Mouse (Mus musculus) G1E-ER4 (cell line): ENCODE measurements at regions not wholly inside any gene's neighbourhood (a gene's known extent, or its start where the extent isn't known, plus 50 kb on each side); places are given as distances from the start of the nearest gene placed in this dataset.

Experiments
- GATA1 ChIP-seq: IDR thresholded peaks from one replicate; pipeline ENCODE4 v1.8.0; 2012; ENCODE audit warnings: low read length, inconsistent platforms

DNA sequence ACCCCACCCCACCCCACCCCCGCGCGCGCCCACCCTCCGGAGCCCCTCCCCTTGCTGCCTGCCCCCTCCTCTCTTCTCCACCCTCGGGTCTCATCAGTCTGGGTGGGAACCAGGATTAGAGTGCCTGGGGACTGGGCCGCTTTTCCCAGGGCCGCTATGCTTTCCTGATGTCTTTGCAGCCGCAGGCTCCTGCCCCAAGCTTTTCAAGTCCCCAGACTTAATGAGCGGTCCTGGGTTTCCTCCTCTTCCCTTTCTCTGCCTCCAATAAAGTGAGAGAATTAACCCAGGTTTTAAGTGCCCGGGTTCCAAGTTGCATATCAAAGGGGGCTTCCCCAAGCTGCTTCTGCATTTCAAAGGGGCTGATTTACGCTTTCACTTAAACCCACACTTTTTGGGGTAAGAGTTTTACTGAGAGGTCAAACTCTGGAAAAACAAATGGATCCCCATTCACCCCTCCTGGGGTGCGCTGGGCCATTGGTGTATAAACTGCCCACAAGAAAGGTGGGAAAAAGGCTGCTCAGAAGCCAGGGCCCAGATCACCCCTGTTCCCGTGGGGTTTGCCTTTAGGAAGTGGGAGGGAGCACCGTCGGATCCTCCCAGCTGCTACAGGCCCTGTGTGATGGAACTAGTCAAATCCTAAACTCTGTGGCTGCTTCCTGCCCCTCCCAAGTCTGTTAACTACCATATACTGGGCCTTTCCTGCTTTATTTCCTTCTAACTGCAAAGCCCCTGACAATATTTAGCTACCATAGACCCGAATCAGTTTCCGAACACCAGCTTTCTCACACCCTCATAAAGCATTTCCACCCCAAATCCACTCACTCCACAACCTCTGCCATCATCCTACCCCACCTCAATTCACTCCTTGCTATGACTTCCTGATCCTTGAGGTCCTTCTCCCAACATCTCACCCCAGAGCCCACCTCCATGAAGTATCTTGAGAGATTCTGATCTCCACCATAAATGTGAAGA lies 89.4 kb downstream of the Zfp36l1 start:
- no peak for TF ChIP-seq GATA1

DNA sequence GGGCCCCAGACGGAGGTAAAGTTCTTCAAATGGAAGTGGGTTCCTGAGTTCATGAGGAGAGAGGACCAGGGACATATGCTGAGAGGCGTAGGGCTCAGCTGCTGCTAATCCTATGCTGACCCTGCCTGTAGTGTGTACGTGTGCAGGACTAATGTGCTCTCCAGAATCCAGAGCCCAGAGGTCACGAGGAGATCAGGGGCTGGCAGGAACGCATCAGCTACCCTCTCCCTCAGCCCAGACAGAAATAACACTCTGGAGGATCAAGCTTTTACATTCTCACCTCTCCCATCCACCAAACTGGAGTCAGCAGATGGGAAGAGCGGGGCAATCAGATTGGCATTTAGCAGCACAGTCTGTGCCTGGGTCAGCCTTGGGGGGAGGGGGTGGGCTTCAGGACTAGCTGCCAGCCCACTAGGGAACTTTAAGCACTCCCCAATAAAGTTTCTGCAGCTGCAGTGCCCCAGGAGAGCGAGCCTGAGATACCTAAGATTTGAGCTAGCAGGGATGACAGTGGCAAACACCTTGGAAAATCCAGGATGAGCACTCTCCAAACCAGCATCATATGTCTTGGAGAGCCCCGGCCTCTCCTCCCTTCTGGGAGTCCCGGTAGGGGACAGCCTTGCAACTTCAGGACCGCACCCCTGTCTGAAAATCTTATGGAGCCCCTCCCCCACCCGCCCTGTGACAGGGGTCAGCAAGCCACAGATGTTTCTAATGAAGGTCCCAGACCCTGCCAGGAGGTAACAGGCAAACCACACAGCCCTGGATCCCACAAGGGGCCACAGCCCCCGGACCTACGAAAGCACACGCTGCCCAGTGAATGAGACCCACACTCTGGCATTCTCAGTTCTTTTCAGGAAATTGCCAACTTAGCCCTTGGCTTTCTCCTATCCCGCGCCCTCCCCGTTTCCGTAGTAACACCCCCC lies 90.4 kb downstream of the Zfp36l1 start:
- TF ChIP-seq GATA1, result no peak

DNA sequence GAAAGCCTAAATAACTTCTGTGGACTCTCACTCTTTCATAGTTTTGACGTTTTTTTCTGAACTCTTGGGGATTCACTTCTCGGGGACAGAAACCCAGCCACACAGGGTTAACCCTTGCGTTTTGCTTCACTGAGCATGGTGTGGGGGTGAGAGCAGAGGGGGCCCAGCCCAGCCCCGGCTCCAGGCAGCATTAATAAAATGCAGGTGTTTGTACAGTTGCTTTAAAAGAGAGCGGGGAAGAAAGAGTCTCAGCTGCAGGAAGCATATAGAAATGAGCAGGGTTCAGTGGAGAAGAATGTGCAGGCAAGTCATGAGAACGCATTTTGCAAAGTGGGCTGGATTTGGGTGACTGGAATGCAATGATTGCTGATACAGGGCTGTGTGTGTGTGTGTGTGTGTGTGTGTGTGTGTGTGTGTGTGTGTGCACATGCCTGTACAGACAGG lies 91.8 kb downstream of the Zfp36l1 start:
- no peak for TF ChIP-seq GATA1

DNA sequence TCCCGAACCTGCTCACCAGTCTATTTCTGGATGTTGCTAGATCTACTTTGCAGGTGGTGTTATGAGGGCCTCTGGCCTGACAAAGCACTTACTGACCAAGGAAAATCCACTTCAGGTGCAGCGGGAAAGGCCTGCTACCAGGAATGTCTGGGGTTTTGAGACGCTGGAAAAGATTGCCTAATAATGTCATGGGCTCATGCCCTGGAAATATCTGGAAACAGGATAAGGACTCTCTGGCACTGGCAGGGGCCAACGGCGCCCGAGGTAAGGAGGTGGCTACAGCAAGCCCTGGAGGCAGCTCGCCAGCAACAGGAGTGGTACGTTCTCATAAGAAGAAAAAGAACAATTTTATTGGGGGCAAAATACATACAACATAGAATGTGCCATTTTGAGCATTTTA lies 94.7 kb downstream of the Zfp36l1 start:
- TF ChIP-seq GATA1, result no peak

DNA sequence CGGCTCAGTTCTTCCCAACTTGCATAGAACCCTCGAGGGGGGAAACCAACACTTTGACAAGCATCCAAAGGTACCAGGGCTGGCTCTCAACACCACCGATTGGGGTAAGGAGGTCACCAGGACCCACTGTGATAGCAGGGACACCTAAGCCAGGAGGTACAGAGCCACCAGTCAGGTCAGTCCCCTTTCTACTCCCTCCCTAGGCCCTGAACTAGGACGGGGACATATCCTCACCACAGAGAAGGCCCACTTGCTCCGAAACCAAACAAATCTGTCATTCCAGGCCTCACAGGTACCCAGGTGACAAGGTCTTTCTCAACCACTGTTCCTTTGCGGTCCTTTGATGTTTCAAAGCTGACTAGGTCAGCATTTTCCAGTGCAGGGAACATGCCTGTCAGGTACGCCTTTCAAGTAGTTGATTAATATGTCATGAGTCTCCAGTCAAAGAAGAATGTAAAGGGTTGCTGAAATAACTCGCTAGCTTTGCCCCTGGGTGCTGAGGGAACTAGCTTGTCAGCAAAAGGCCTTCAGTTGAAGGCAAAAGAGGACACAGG lies 95.4 kb downstream of the Zfp36l1 start:
- TF ChIP-seq GATA1, result no peak

DNA sequence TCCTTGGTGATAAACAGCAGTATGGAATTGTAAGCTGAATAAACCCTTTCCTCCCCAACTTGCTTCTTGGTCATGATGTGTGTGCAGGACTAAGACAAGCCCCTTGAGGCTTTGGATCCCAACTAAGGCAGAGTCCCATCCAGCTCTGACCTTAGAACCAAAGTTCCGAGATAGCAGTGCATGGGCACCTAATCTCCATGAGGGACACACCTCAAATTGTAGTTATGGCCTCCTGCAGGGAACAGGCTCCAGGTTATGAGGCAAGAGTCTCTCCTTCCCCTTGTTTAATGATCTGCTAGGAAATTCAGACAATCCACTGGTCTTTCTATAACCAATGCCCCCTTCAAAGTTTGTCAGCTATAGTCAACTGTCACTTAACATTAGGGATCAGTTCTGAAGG lies 96.9 kb downstream of the Zfp36l1 start:
- no peak for TF ChIP-seq GATA1

DNA sequence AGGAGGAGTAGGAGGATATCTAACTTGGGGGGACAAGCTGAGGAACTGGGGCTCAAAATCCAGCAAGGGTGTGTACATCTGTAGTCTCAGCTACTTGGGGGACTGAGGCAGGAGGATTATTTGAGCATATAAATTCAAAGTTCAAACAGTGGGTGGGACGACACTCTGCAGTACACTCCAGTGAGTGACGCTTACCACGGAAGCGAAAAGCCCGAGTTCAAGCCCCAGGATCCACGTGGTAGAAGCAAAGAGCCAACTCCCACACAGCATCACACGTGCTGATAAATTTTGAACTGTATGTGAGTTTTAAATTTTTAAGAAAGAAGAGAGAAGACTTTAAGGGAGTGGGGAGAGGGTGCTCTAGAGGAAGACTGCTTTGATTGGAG lies 98.2 kb downstream of the Zfp36l1 start:
- no peak for TF ChIP-seq GATA1

DNA sequence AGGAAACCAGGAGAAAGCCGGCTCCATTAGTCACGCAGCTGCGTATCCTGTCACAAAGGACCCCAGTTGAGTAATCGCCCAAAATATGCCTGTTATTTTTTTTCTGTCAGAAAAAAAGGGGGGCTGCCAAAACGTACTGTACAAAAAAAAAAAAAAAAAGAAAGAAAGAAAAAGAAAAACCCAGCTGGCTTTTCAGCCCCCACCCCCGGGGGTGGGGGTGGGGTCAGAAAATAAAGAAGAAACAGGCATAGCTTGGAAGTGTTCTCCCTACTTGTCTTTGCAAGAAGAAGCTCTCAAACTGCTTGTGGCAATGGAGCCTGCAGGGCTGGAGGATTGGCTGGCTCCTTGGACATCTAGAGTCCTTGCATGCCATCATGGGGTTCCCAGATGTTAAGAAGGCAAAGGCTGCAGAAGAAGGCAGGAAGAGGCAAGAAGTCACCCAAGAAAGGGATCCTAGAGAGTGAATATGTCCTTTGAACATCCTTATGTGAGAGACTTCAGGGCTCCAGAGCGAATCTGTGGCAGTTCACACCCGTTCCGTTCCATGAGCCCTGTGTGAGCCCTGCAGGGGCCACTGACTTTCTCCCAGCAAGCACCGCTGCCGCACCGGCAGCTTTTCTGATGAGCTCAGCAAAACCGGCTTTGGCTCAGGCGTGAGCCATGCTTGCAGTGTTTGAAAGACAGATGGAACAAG lies 98.8 kb downstream of the Zfp36l1 start:
- TF ChIP-seq GATA1, result no peak

DNA sequence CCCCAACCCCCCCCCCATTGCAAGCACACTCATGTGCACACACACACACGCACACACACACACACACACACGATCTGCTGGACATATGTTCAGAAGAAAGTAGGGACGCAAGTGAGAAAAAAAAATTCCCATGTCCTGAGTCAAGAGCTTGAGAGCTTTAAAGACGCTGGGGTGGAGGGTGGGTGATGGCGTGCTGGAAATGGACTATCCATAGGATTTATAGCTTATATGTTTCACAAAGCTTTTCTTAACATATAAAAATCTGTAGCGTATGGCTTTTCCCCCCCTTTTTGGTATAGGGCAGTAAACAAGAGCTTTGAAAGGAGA lies 99.3 kb downstream of the Zfp36l1 start:
- TF ChIP-seq GATA1, result no peak

DNA sequence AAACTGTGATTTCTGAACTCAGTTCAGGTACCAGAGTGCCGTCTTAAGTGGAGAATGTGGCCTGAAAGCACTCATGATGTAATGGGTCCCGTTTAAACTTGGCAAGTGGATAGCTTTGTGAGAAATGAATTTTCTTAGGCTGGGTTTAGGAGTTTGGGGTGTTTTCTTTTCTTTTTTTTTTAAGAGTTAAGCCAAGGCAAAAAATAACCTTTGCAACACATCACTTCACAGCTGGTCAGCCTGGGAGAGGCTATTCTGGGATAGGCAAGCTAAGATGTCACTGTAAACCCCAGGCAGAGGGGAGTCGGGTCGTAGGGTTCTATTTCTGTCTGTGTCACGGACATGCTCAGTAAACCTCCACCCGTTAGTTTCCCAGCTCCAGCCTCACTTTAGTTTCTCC lies 100.9 kb downstream of the Zfp36l1 start:
- no peak for TF ChIP-seq GATA1

DNA sequence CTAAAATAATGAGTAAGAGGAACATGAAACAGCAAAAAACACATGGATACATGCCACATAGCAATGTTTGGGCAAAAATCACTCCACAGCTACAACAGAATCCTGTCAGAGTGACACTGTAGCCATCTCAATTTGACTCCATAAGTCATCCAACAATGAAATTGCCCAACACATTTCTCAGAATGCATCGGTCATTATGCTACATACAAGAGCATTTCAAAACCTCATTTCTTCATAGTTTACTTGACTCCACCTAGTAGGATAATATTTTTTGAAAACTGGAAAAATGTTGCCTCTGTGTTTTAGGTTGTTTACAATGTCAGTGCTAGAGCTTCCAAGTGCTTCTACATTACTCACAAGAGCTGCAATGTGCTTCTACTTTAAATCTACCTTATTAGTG lies 101.9 kb downstream of the Zfp36l1 start:
- TF ChIP-seq GATA1, result no peak

DNA sequence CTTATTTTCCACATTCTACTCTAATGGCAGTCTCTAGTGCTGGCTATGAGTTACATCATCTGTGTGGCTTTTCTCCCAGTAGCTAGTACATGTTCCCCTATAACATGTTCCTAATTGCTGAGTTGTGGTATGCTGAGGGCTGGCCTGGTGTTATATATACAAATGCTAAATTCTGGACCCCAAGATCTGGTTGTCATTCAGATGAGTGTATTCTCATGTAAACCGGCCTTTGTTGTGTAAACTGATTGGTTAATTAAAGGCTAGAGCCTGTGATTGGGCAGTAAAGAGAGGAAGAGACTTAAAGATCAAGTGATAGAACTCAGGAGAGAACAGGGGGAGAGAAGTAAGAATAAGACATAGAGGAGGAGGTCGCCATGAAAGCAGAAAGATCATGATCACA lies 102.6 kb downstream of the Zfp36l1 start:
- no peak for TF ChIP-seq GATA1

DNA sequence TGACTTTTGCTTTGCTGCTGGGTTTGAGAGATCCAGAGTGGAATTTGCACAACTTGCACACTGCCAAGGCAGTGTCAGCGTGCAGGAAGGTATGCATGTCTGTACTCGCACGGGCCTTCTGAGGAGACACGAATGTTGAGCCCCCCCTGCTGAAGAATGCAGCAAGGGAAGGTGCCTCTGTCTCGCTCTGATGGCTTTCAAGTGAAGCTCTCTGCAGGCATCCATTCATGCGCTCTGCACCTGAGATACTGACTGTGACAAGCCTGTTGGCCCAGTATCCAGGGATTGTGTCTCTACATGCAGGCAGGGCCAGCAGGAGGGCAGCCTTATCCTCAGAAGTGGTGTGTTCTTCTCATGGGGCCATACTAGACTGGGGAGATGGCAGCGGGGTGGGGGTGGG lies 105.0 kb downstream of the Zfp36l1 start:
- TF ChIP-seq GATA1, result no peak

DNA sequence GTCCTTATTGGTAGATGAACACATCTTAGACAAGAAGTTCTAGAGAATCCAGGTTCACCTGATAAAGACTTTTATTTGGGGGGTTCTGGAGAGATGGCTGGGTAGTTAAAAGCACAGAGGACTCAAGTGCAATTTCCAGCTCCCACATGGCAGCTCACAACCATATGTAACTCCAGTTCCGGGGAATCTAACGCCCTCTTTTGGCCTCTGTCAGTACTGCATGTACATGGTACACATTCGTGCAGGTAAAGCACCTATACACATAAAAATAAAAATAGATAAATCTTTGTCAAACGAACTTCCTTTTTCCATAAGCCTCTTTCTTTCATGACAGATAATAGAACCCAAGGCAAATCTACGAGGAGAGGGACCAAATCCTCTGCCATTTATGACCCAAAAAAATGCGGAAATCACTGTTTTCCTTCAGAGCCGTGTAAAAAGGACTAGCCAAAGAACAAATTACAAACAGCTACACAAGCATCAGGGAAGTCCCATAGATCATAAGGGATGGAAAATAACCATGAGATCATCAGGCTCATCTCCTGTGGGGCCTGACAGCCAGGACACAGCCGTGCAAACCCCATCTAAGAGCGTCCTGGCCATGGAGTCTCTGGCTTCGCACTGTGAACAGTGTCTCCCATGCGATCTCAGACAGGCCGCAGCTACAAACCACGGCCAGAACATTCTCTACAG lies 107.4 kb downstream of the Zfp36l1 start:
- no peak for TF ChIP-seq GATA1

DNA sequence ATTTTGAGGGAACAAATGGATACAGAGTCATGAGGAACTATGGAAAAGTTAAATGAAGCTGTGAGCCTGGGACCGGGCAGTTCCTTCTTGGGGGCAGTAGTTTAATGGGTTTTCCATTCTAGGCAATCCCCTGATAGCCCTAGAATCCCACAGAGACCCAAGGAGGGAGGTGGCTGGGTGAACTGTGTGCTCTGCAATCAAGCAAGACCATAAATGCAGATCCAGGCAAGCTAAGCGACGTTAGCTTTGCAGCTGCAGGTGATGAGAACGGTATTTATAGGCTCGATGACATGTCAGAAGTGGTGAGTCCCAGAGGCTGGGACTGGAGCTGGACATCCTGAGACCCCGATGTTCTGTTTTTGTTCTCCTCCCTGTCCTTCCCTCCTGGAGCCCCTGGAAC lies 108.2 kb downstream of the Zfp36l1 start:
- TF ChIP-seq GATA1, result no peak

DNA sequence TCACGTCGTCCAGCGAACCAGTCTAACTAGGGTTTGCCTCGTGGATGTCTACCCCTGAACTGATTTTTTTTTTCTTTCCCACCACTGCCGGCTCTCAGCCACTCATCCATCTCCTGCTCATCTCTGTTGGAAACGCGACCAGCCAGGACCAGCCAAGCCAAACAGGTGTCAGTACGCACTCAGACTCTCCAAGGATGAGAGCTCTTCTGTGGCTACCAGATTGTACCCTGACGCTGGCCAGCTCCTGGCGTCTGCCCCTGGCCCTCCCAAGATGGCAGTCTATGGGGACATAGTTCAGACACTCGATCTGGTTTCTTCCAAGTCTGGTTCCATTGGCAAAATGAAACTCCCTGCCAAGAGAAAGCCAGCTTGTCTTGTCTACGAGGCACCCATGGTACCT lies 109.3 kb downstream of the Zfp36l1 start:
- TF ChIP-seq GATA1, result no peak
